ENCODE assay signal across 18 mouse cellular contexts in genomic region chr4:134814229-134814571, GRCm38 (mm10). TPM values are rescaled to one million over a fixed set of nuclear protein-coding genes. Genes with fewer than 3 reads are reported as not detected.
DNase-seq lines count a peak whose midpoint lies in the region; ATAC-seq and TF ChIP-seq lines count a peak whose summit lies in the region.
"Had no signal": no experiment of that assay in that cellular context is flagged by ENCODE, and none has a peak within 500 bp of the region (broad histone marks: within the 10 kb centered on the region; RNA-seq: fewer than 3 reads in every experiment).

No protein-coding gene starts in this region.

- 0 out of 2 replicates have a peak, but pooled peaks have one; percentile 44 for TF ChIP-seq EP300 in heart, adult 2 months (IDR thresholded peaks at IDR 0.05; ENCODE audit: insufficient read depth, low read depth, low read length)

- no peak overlapping the region for H3K4me3 ChIP-seq in heart, adult 2 months
- no peak overlapping the region for H3K4me3 ChIP-seq in heart, embryonic 10.5 days
- H3K4me3 ChIP-seq in liver, embryonic 16.5 days (ENCODE audit: low read depth, low read length), result no peak overlapping the region
- H3K4me3 ChIP-seq in liver, embryonic 11.5 days (ENCODE audit: low read depth, low read length), result no peak overlapping the region
- H3K4me3 ChIP-seq: forebrain, embryonic 15.5 days; limb, embryonic 13.5 days had no signal

- TF ChIP-seq CTCF in heart, adult 2 months (IDR thresholded peaks at IDR 0.05), result no peak

- peaks cover 1% of the 10 kb centered on the region; the same call in 1 of the 2 replicates for H3K4me1 ChIP-seq in heart, adult 2 months (ENCODE audit: control insufficient read depth, insufficient read depth, low read length)
- 0 out of 2 replicates have a peak, but pooled peaks cover 6% of the 10 kb centered on the region for H3K4me1 ChIP-seq in heart, embryonic 10.5 days
- H3K4me1 ChIP-seq in liver, embryonic 16.5 days (ENCODE audit: control insufficient read depth, low read depth, low read length), result no peaks in the 10 kb centered on the region; the same call in 1 of the 2 replicates
- no peaks in the 10 kb centered on the region; the same call in 1 of the 2 replicates for H3K4me1 ChIP-seq in liver, embryonic 11.5 days (replicated peaks; ENCODE audit: control insufficient read depth, insufficient read depth, low read length)
- H3K4me1 ChIP-seq: forebrain, embryonic 15.5 days; limb, embryonic 13.5 days had no signal

- H3K4me2 ChIP-seq in liver, embryonic 16.5 days (ENCODE audit: low read depth, low read length), result no peak overlapping the region
- no peak overlapping the region for H3K4me2 ChIP-seq in liver, embryonic 11.5 days
- H3K4me2 ChIP-seq: forebrain, embryonic 15.5 days; limb, embryonic 13.5 days had no signal

- no peak for TF ChIP-seq POLR2A in heart, adult 2 months (IDR thresholded peaks at IDR 0.05; ENCODE audit: insufficient read depth, low read depth, low read length)

- H3K9me3 ChIP-seq in heart, embryonic 10.5 days, result no peaks in the 10 kb centered on the region
- no peaks in the 10 kb centered on the region for H3K9me3 ChIP-seq in liver, embryonic 16.5 days (replicated peaks; ENCODE audit: control insufficient read depth, low read length)
- H3K9me3 ChIP-seq in liver, embryonic 11.5 days (ENCODE audit: control insufficient read depth, low read length), result no peaks in the 10 kb centered on the region
- H3K9me3 ChIP-seq: forebrain, embryonic 15.5 days; limb, embryonic 13.5 days had no signal

- H3K36me3 ChIP-seq in heart, adult 2 months (ENCODE audit: control insufficient read depth, insufficient read depth, low read length), result peaks cover 3% of the 10 kb centered on the region; the same call in 1 of the 2 replicates
- peaks cover 50% of the 10 kb centered on the region for H3K36me3 ChIP-seq in heart, embryonic 10.5 days
- peaks cover 36% of the 10 kb centered on the region for H3K36me3 ChIP-seq in liver, embryonic 16.5 days (ENCODE audit: control insufficient read depth, insufficient read depth)
- peaks cover 32% of the 10 kb centered on the region for H3K36me3 ChIP-seq in liver, embryonic 11.5 days (ENCODE audit: control insufficient read depth, insufficient read depth, low read length)

- no peak overlapping the region for H3K9ac ChIP-seq in heart, adult 2 months (ENCODE audit: low read depth, low read length)
- no peak overlapping the region for H3K9ac ChIP-seq in liver, embryonic 16.5 days (ENCODE audit: low read depth, low read length)
- H3K9ac ChIP-seq in liver, embryonic 11.5 days (ENCODE audit: low read depth, low read length), result no peak overlapping the region
- H3K9ac ChIP-seq: forebrain, embryonic 15.5 days; limb, embryonic 13.5 days had no signal

- H3K27ac ChIP-seq in heart, adult 2 months, result 0 out of 2 replicates have a peak overlapping the region, but pooled peaks have one; percentile 15
- no peak overlapping the region for H3K27ac ChIP-seq in heart, embryonic 10.5 days
- no peak overlapping the region for H3K27ac ChIP-seq in liver, embryonic 16.5 days (ENCODE audit: low read length)
- H3K27ac ChIP-seq in liver, embryonic 11.5 days (ENCODE audit: low read depth, low read length), result no peak overlapping the region
- H3K27ac ChIP-seq: forebrain, embryonic 15.5 days; limb, embryonic 13.5 days had no signal

- ATAC-seq in liver, embryonic 16.5 days (ENCODE audit: low read depth), result peak; percentile 60
- ATAC-seq in liver, embryonic 11.5 days (replicated peaks; ENCODE audit: low FRiP score), result no peak
- ATAC-seq: activated CD4-positive, CD25-positive, alpha-beta regulatory T cell, adult 4 months; forebrain, embryonic 15.5 days; hindbrain, embryonic 16.5 days had no signal

- WGBS in heart, adult 2 months, result 59% methylated on average over 4 of the region's 4 CpGs
- 85% methylated on average over 4 of the region's 4 CpGs for WGBS in heart, embryonic 10.5 days
- 84% methylated on average over 4 of the region's 4 CpGs for WGBS in liver, embryonic 16.5 days (ENCODE audit: insufficient replicate concordance)
- WGBS in liver, embryonic 11.5 days, result 94% methylated on average over 4 of the region's 4 CpGs

- DNase-seq in heart, adult 2 months, result peak in 1 of 2 experiments; percentile 26
- DNase-seq in heart, embryonic 10.5 days (ENCODE audit: low spot score), result no peak
- DNase-seq in liver, embryonic 11.5 days (ENCODE audit: low spot score), result no peak
- DNase-seq in adrenal gland, postnatal 10 days, result peak; percentile 70
- peak; percentile 82 for DNase-seq in skeletal muscle tissue, adult 2 months (ENCODE audit: low read depth, low spot score)
- no peak for DNase-seq in right cerebral cortex, postnatal 14 days
- DNase-seq in thymus, postnatal 0 days (ENCODE audit: low spot score), result no peak
- DNase-seq: cerebellum, adult 9-11 months; midbrain, embryonic 14.5 days; right cerebral cortex, postnatal 25 days; thymus, adult 2 months had no signal

- H3K79me2 ChIP-seq in heart, adult 2 months (replicated peaks; ENCODE audit: control insufficient read depth, insufficient read depth, low read length), result peaks cover 2% of the 10 kb centered on the region; the same call in 1 of the 2 replicates

- H3K27me3 ChIP-seq in heart, adult 2 months (ENCODE audit: control insufficient read depth, insufficient read depth, low read length), result no peaks in the 10 kb centered on the region
- no peaks in the 10 kb centered on the region for H3K27me3 ChIP-seq in heart, embryonic 10.5 days (ENCODE audit: insufficient read depth, poor library complexity, severe bottlenecking)
- H3K27me3 ChIP-seq in liver, embryonic 16.5 days (ENCODE audit: control insufficient read depth, insufficient read depth, low read depth, low read length), result no peaks in the 10 kb centered on the region
- no peaks in the 10 kb centered on the region for H3K27me3 ChIP-seq in liver, embryonic 11.5 days (replicated peaks; ENCODE audit: control insufficient read depth, insufficient read depth, low read length)
- H3K27me3 ChIP-seq: forebrain, embryonic 15.5 days; limb, embryonic 13.5 days had no signal

- intact Hi-C loops in heart, adult 2 months (cut with DNase I), result no loop called here

RNA-seq across cellular contexts. Expression of gene Maco1, which starts 38.9 kb away (rescaled TPM):
- 10 to 100 TPM; 16.9 to 23.4 TPM for total RNA-seq in heart, adult 2 months (2021)
- polyA plus RNA-seq in heart, adult 2 months (2012; rRNA removed), result 5.5 and 9.2 TPM in 2 replicates
- polyA plus RNA-seq in heart, embryonic 10.5 days (2016; fragmentation: Nextera tagmentation; extraction: Ambion mirVana), result 21.7 and 31.4 TPM in 2 replicates
- polyA plus RNA-seq in liver, embryonic 16.5 days (2015; fragmentation: Nextera tagmentation; extraction: Ambion mirVana), result 16.0 and 16.8 TPM in 2 replicates
- polyA plus RNA-seq in liver, embryonic 11.5 days (2014; fragmentation: Nextera tagmentation; extraction: Ambion mirVana), result 26.3 and 28.3 TPM in 2 replicates
- total RNA-seq in adrenal gland, postnatal 10 days (2021), result 10 to 100 TPM; 33.3 to 34.5 TPM
- 31.0 and 42.6 TPM in 2 replicates for polyA plus RNA-seq in thymus, postnatal 0 days (2015; fragmentation: Nextera tagmentation; extraction: Ambion mirVana)

RNA-seq across cellular contexts. Expression of gene Ldlrap1, which starts 46.4 kb away (rescaled TPM):
- total RNA-seq in heart, adult 2 months (2021), result 10 to 100 TPM; 11.5 to 12.6 TPM
- 12.4 and 14.1 TPM in 2 replicates for polyA plus RNA-seq in heart, adult 2 months (2012; rRNA removed)
- 17.6 and 17.8 TPM in 2 replicates for polyA plus RNA-seq in heart, embryonic 10.5 days (2016; fragmentation: Nextera tagmentation; extraction: Ambion mirVana)
- 20.1 and 20.7 TPM in 2 replicates for polyA plus RNA-seq in liver, embryonic 16.5 days (2015; fragmentation: Nextera tagmentation; extraction: Ambion mirVana)
- 32.2 and 33.3 TPM in 2 replicates for polyA plus RNA-seq in liver, embryonic 11.5 days (2014; fragmentation: Nextera tagmentation; extraction: Ambion mirVana)
- 10 to 100 TPM; 37.3 to 48.9 TPM for total RNA-seq in adrenal gland, postnatal 10 days (2021)
- 16.1 and 16.6 TPM in 2 replicates for polyA plus RNA-seq in thymus, postnatal 0 days (2015; fragmentation: Nextera tagmentation; extraction: Ambion mirVana)

RNA-seq across cellular contexts. Expression of gene Rhd, which starts 50.1 kb away (rescaled TPM):
- 1 to 10 TPM; 3.2 to 5.7 TPM for total RNA-seq in heart, adult 2 months (2021)
- polyA plus RNA-seq in heart, adult 2 months (2012; rRNA removed), result 5.8 and 6.0 TPM in 2 replicates
- 24.2 and 38.7 TPM in 2 replicates for polyA plus RNA-seq in heart, embryonic 10.5 days (2016; fragmentation: Nextera tagmentation; extraction: Ambion mirVana)
- 522 and 550 TPM in 2 replicates for polyA plus RNA-seq in liver, embryonic 16.5 days (2015; fragmentation: Nextera tagmentation; extraction: Ambion mirVana)
- 213 and 235 TPM in 2 replicates for polyA plus RNA-seq in liver, embryonic 11.5 days (2014; fragmentation: Nextera tagmentation; extraction: Ambion mirVana)
- 1 to 10 TPM; 2.5 to 7.2 TPM for total RNA-seq in adrenal gland, postnatal 10 days (2021)
- polyA plus RNA-seq in thymus, postnatal 0 days (2015; fragmentation: Nextera tagmentation; extraction: Ambion mirVana), result 0.34 and 0.45 TPM in 2 replicates
- total RNA-seq: gastrocnemius, adult 8-10 months; layer of hippocampus, adult 8-10 months had no signal

Comparison
In these comparisons a context has a peak if more than half of its experiments do, and no peak if none do; other contexts are left out.
1. DNase-seq: peak in adrenal gland, postnatal 10 days (single experiment) and skeletal muscle tissue, adult 2 months (single experiment); none in heart, embryonic 10.5 days (single experiment), liver, embryonic 11.5 days (single experiment), right cerebral cortex, postnatal 14 days (single experiment) and thymus, postnatal 0 days (single experiment).